Mouse (Mus musculus) Patski (cell line): ENCODE measurements at regions not wholly inside any gene's neighbourhood (a gene's known extent, or its start where the extent isn't known, plus 50 kb on each side); places are given as distances from the start of the nearest gene placed in this dataset.

Source experiments
- ATAC-seq: fragments of 100-300 bp; one replicate; pipeline ENCODE4 v1.8.0; 2021
- CTCF ChIA-PET: fragments of 350-600 bp; sonication (Branson Sonifier 250); formaldehyde crosslinking; loops from one replicate; lab custom pipeline; 2022; ENCODE audit warnings: inconsistent platforms; lab: Charles Lee
- POLR2A ChIA-PET: fragments of 350-600 bp; sonication (Branson Sonifier 250); formaldehyde crosslinking; loops from one replicate; lab custom pipeline; 2022; ENCODE audit warnings: antibody characterized with exemption, inconsistent platforms; lab: Charles Lee
- DNase-seq: peaks from one replicate; pipeline ENCODE4 v3.0.0-alpha.2; 2011; ENCODE audit warnings: low read depth, low spot score
- H3K27me3 ChIP-seq: fragments of 371-371 bp; one replicate; pipeline ENCODE4 v1.5.1; 2021
- CTCF ChIP-seq: fragments of 100-300 bp; IDR thresholded peaks from one replicate; pipeline ENCODE4 v1.5.1; 2021
- in situ Hi-C: fragments of 300-500 bp; cut with MboI; formaldehyde crosslinking; loops from 3 replicates; pipeline ENCODE4 v1.11.1; 2018; ENCODE audit warnings: low pct_unique_long_range_greater_than_20kb, mixed read lengths

DNA sequence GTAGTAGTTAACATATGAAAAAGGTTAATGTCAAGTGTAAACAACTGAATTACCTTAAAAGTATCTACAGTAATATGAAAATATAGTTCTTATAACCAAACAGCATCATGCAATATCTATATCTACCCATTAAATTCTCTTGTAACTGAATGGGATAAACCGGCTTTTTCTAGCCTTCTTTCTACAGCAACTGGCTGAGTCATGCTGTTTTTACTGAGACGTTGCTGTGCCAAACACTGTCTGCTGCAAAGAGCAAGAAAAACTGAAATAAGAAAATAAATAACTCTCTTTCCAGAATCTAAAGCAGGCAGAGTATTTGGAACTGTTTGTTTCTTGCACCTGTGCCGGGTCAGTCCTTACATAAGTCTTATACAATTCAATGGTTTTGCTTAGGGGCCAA, 74.0 kb downstream of the Nxf2 start:
- ATAC-seq (no peak), DNase-seq (no peak)
- ChIA-PET POLR2A (interaction anchor here (0.5 kb wide), 1 partner anchor 152 kb away, joined by 3 read pairs; no protein-coding TSS in a partner anchor), CTCF (interaction anchor here (1.4 kb wide), 1 partner anchor 11 kb away, joined by 3 read pairs; no protein-coding TSS in a partner anchor)
- in situ Hi-C loops: no loop called here
- no peak for TF ChIP-seq CTCF
- H3K27me3 ChIP-seq: peaks cover 34% of the 10 kb centered on the region

DNA sequence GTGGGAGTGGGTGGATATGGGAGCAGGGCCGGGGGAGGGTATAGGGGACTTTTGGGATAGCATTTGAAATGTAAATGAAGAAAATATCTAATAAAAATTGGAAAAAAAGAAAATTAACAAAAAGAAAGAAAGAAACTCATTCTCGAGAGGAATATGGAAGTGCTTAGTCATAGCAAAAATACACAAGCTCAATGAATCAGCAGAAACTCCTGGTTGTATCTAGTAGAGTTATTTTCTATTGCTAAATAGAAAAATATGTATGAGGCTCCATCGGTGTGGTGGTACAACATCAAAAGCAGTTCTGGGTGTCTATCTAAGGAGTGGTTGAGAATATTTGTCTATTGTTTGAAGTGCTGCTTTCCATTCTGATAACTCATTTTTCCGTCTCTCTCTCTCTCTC, 74.9 kb downstream of the Nxf2 start:
- no peak for DNase-seq
- ChIA-PET POLR2A (no interaction called here), CTCF (interaction anchor here (1.4 kb wide), 1 partner anchor 12 kb away, joined by 3 read pairs; no protein-coding TSS in a partner anchor)
- H3K27me3 ChIP-seq: peaks cover 42% of the 10 kb centered on the region
- no peak for TF ChIP-seq CTCF
- in situ Hi-C loops: no loop called here
- ATAC-seq: no peak

DNA sequence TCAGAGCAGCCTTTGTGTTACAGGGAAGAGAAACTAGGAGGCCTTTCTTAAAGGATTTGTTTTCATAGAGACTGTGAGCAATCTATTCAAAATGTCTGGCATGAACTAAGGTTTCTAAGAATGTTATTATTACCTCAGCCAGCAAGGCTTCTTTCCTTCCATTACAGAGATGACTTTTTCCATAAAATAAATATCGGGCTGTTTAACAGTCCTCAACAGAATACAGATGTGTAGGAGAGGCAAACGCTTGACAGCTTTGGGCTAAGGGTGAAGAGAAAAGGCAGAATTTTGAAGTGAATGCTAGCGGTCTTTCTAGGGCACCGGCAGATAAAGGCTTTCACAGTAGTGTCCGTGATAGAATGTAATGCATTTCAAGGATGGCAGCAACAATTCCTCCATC, 73.3 kb upstream of the Armcx2 start:
- H3K27me3 ChIP-seq: peaks cover 52% of the 10 kb centered on the region
- DNase-seq: no peak
- CTCF ChIA-PET: no interaction called here
- ATAC-seq: no peak
- POLR2A ChIA-PET: no interaction called here
- in situ Hi-C loops: no loop called here
- no peak for TF ChIP-seq CTCF

DNA sequence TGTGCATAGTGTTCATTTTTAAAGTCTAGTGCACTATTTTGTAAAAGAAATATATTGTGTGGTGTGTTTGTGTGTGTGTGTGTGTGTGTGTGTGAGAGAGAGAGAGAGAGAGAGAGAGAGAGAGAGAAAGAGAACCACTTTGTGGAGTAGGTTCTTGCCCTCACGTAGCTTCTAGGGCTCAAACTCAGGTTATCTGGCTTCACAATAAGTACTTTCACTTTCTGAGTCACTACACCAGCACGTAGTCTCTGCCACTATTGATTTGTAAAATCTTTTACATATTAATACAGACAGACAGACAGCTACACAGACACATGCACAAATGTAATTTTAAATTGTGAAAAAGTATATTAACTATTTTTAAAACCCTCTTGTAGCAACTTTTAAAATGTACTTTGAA, 70.9 kb upstream of the Armcx2 start:
- peaks cover 54% of the 10 kb centered on the region for H3K27me3 ChIP-seq
- CTCF ChIA-PET: no interaction called here
- no peak for TF ChIP-seq CTCF
- in situ Hi-C loops: no loop called here
- POLR2A ChIA-PET: no interaction called here
- DNase-seq (no peak), ATAC-seq (no peak)

DNA sequence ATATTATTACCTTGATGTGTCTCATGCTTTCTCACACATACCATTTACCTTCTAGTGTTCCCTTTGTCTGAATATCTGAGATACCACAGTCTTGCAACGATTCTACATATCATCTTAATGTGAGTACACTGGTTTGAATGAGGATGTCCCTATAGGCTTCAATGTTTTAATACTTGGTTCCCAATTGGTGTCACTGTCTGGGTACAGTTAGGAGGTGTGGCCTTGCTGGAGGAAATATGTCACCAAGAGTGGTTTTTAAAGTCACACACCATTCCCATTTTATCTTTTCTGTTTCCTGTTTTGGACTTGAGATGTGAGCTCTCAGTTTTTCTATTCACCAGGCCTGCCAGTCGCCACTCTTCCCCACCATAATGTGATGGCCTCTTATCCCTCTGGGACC, 69.8 kb upstream of the Armcx2 start:
- ATAC-seq: no peak
- peaks cover 46% of the 10 kb centered on the region for H3K27me3 ChIP-seq
- no peak for DNase-seq
- no peak for TF ChIP-seq CTCF
- in situ Hi-C loops: no loop called here
- ChIA-PET POLR2A (no interaction called here), CTCF (no interaction called here)

DNA sequence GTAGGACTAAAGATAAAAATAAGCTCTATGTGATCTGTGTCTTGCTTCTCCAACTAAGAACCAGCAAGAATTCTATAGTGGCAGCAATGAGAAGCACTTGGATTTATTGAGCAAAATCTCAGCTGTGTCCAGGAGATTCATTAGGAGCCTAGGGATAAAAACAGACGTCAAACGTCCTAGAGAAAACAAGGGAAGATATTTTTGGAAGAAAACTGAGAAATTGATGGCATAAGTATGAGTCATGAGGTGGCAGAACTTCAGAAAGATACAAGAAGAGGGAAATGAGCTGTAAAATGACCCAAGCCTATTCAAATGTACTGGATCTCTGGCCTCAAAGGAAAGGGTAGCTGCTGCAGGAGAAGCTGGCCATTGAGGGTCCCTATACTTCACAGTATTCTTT, 65.7 kb upstream of the Armcx2 start:
- ATAC-seq: no peak
- TF ChIP-seq CTCF: no peak
- CTCF ChIA-PET: no interaction called here
- in situ Hi-C loops: no loop called here
- H3K27me3 ChIP-seq: peaks cover 52% of the 10 kb centered on the region
- POLR2A ChIA-PET: no interaction called here
- DNase-seq: no peak

DNA sequence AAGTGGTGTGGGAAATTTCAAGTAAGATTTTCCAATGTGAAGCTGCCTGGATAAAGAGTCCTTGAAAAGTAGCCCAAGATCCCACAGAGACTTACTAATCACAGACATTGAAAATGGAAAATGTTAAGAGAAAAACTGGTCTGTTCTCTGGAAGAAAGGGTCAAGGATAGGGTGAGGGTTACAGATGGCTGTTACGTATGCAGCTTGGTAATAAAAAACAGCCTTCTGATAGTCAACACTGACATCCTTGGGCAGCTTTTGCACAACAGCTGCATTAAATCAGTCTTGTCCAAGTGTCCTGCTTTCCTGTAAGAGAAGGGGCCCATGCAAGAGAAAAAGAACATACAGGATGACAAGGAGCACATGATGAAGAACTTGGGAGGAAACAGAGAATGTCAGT, 64.6 kb upstream of the Armcx2 start:
- in situ Hi-C loops: no loop called here
- ATAC-seq: no peak
- peaks cover 53% of the 10 kb centered on the region for H3K27me3 ChIP-seq
- no peak for DNase-seq
- POLR2A ChIA-PET: interaction anchor here (0.6 kb wide), 1 partner anchor 340 kb away, joined by 3 read pairs; no protein-coding TSS in a partner anchor
- TF ChIP-seq CTCF: no peak
- CTCF ChIA-PET: interaction anchor here (1.0 kb wide), 1 partner anchor 21 kb away, joined by 3 read pairs; no protein-coding TSS in a partner anchor

DNA sequence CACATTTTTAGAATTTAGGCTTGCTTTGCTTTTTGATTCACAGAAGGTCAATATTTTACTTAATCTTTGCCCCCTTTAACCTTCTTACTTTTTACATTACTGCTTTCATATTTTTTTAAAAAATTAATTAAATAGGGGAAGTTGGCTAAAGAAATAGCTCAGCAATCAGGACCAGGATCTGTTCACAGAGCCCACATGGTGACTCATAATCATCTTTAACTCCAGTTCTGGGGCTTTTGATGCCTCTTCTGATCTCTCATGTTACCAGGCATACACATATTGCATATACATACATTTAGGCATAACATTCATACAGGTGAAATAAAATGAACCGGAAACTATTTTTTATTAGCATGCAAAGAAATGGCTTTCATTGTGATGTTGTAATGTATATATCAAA, 52.6 kb upstream of the Armcx2 start:
- DNase-seq: no peak
- POLR2A ChIA-PET: no interaction called here
- in situ Hi-C loops: no loop called here
- H3K27me3 ChIP-seq: peaks cover 43% of the 10 kb centered on the region
- no peak for TF ChIP-seq CTCF
- ATAC-seq: no peak
- CTCF ChIA-PET: no interaction called here
